Mouse (Mus musculus): ENCODE measurements at regions not wholly inside any gene's neighbourhood (a gene's known extent, or its start where the extent isn't known, plus 50 kb on each side); places are given as distances from the start of the nearest gene placed in this dataset.

DNA sequence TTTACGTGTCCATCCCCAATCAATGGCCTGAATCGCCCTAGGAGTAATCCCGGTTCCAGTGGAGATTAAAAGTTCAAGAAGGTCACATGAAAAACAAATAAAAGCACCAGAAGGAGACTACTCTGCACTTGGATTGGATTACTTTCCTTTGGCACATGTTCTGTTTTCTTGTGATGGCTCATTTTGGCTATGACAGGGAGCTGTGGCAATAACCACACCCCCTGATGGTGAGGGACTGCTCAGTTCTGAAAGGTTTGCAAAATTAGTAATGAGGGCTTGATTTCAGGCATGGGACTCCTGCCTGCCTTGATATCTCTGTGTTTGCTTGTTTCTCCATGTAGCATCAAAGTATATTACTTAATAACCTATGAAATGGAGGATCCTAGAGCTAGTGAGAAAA lies 293.9 kb downstream of the Plk2 start:
- H3K4me3 ChIP-seq = no peak overlapping the region

DNA sequence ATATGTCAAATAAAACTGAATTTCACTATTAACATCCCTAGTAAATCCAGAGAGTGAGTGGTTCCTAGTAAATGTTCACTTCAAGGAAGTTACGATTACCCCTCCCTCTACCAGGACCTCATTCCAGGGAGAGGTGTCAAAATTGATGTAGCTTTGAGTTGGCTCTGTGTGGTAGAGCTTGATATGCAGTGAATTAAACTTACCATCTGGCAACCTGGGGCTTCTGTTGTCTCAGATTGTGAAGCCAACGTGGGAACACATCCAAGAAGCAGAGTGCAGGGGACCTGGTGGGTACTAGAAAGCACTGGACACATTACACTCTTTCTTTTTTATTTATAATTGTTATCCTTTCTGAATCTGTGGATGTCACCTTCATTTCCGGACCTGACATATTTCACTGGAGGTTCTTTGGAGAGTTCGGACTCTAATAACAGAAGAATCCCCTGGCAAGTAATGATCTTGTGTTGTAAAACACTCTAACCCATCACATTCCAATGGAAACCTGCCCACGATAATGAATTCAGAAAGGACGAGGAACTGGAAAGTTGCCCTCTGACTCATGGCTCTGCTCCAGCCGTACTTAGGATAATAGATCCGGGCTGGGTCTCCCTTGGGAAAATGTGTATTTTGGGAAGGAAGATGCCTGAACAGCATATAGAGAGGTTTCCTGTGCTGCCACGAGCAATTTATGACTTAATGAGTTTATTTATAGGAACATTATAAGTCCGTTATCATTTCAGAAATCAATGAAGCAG lies 295.8 kb downstream of the Plk2 start:
- Histone ChIP-seq H3K4me1 (replicated peaks) (peaks cover 24% of the 10 kb centered on the region), H3K27me3 (replicated peaks) (no peaks in the 10 kb centered on the region), H3K4me2 (no peak overlapping the region), H3K9me3 (replicated peaks) (no peaks in the 10 kb centered on the region), H3K27ac (ENCODE audit: poor library complexity, severe bottlenecking) (no peak overlapping the region; the same call in 1 of the 2 replicates), H3K36me3 (no peaks in the 10 kb centered on the region), H3K9ac (no peak overlapping the region), H3K4me3 (no peak overlapping the region)
- WGBS = 37% methylated on average over 10 of the region's 10 CpGs
- no peak for ATAC-seq (ENCODE audit: insufficient number of reproducible peaks, low FRiP score)

More for the DNA sequence above, 293.9 kb downstream of the Plk2 start:
- Histone ChIP-seq H3K36me3 (no peaks in the 10 kb centered on the region), H3K4me2 (no peak overlapping the region), H3K27ac (ENCODE audit: poor library complexity, severe bottlenecking) (no peak overlapping the region), H3K9me3 (replicated peaks) (no peaks in the 10 kb centered on the region), H3K9ac (no peak overlapping the region), H3K27me3 (replicated peaks) (no peaks in the 10 kb centered on the region), H3K4me1 (replicated peaks) (peaks cover 24% of the 10 kb centered on the region)
- no peak for ATAC-seq (ENCODE audit: insufficient number of reproducible peaks, low FRiP score)
- WGBS = 66% methylated on average over 3 of the region's 3 CpGs

DNA sequence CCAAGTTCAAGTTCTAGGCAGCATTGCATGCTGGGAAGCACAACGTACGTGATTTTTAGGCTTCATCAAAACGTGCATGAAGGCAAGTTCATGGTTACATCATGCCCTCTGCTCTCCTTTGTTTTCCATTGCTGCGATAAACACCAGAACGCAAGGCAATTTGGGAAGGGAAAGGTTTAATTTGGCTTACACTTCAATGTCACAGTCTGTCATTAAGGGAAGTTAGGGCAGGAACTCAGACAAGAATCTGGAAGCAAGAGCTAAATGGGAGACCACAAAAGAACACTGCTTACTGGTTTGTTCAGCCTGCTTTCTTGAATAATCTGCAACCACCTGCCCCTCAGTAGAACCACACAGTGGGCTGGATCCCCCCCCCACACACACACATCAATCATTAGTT lies 297.9 kb downstream of the Plk2 start:
- Histone ChIP-seq H3K9ac (no peak overlapping the region), H3K36me3 (no peaks in the 10 kb centered on the region), H3K27me3 (replicated peaks) (no peaks in the 10 kb centered on the region), H3K4me1 (replicated peaks) (peaks cover 38% of the 10 kb centered on the region), H3K4me3 (no peak overlapping the region), H3K4me2 (no peak overlapping the region), H3K27ac (ENCODE audit: poor library complexity, severe bottlenecking) (no peak overlapping the region; the same call in 1 of the 2 replicates), H3K9me3 (replicated peaks) (no peaks in the 10 kb centered on the region)
- 62% methylated on average over 5 of the region's 5 CpGs for WGBS
- ATAC-seq (ENCODE audit: insufficient number of reproducible peaks, low FRiP score) = no peak

DNA sequence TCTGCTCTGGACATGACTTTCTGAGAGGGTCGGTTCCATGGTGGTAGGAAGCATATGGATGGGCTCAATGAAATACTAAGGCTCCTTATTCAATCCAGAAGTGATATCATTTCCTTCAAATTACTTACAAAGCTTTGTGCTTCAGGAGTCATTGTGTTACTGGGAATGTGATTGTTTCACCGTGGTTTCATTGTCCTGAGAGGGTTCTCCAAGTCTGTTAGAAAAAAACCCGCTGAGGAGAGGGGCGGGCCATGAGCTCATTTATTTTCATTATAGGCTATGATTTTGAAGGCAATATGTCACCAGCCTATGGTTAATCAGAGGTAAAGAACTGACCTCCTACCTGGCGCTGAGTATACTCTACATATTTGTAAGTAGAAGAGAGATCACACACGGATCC lies 300.0 kb downstream of the Plk2 start:
- no peak overlapping the region for H3K4me3 ChIP-seq
- H3K27me3 ChIP-seq (replicated peaks) = no peaks in the 10 kb centered on the region
- WGBS = 70% methylated on average over 6 of the region's 6 CpGs
- H3K4me2 ChIP-seq = no peak overlapping the region
- H3K9me3 ChIP-seq (replicated peaks) = no peaks in the 10 kb centered on the region
- ATAC-seq (ENCODE audit: insufficient number of reproducible peaks, low FRiP score) = no peak
- H3K4me1 ChIP-seq (replicated peaks) = peaks cover 38% of the 10 kb centered on the region
- no peak overlapping the region for H3K9ac ChIP-seq
- H3K36me3 ChIP-seq = no peaks in the 10 kb centered on the region
- no peak overlapping the region for H3K27ac ChIP-seq (ENCODE audit: poor library complexity, severe bottlenecking)

DNA sequence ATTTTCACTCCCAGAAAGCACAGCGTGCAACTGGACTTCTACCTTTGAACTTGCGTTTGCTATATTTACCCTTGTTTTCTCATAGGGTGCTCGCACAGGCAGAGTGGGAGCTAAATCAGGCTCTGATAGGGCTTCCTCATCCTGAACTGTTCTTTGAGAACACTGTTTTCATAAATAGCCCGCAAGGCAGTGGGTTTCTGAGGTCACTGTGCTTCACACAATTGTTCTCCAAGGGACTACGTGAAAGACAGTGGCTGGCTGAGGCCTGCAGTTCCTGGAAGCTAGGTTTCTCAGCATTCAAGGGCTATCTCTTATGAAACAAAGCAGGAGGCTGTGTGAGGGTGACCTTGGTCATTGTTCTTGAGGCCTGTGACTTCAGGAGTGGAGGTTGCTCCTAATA lies 301.7 kb downstream of the Plk2 start:
- H3K9me3 ChIP-seq (replicated peaks) = no peaks in the 10 kb centered on the region
- H3K9ac ChIP-seq = no peak overlapping the region
- 18% methylated on average over 5 of the region's 5 CpGs for WGBS
- peak overlapping the region; percentile 90 for H3K27ac ChIP-seq (ENCODE audit: poor library complexity, severe bottlenecking)
- H3K36me3 ChIP-seq = no peaks in the 10 kb centered on the region
- peak; percentile 72; the same call in 1 of the 2 replicates for ATAC-seq (ENCODE audit: insufficient number of reproducible peaks, low FRiP score)
- H3K27me3 ChIP-seq (replicated peaks) = no peaks in the 10 kb centered on the region
- H3K4me1 ChIP-seq (replicated peaks) = peaks cover 28% of the 10 kb centered on the region
- no peak overlapping the region for H3K4me3 ChIP-seq
- H3K4me2 ChIP-seq = no peak overlapping the region

DNA sequence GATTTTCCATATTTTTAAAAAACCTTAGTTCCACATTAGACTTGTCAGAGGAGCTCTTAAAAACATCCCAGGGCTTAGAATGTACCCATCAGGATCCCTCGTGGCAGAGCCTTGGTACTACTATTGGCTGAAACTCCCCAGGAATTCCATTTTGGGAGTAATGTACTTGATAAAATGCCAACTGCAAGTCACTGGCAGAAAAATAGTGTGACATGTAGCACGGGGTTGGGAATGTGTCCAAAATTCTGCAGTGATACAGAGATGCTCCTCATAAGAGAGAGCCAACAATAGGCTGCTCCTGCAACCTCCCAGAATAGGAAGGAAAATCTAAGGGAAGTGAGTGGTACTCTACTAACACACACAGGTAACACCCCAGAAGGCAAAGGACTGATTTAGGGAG lies 309.4 kb downstream of the Plk2 start:
- Histone ChIP-seq H3K4me2 (no peak overlapping the region), H3K4me3 (no peak overlapping the region), H3K4me1 (replicated peaks) (peaks cover 4% of the 10 kb centered on the region; the same call in 1 of the 2 replicates), H3K9me3 (replicated peaks) (no peaks in the 10 kb centered on the region), H3K9ac (no peak overlapping the region), H3K27ac (ENCODE audit: poor library complexity, severe bottlenecking) (no peak overlapping the region), H3K27me3 (replicated peaks) (no peaks in the 10 kb centered on the region), H3K36me3 (no peaks in the 10 kb centered on the region)
- 58% methylated on average over 2 of the region's 2 CpGs for WGBS
- no peak for ATAC-seq (ENCODE audit: insufficient number of reproducible peaks, low FRiP score)

DNA sequence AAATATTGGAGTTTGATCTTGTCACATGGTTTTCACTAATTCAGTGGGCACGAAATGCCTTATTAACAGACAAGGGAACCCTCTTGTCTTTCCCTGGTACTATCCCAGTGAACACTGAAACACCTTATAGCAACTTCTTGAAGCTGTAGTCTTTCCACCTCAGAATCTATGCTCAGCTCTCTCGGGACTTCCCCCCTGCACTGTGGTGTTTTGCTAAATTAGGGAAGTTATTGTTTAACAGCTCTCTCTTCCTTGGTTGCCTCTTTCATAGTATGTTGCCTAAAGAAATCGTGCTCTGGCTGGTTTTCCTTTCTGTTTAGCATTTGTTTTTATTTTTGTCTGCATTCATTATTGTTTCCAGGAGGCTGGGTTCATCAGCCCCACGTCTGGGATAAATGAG lies 316.0 kb downstream of the Plk2 start:
- Histone ChIP-seq H3K9me3 (replicated peaks) (no peaks in the 10 kb centered on the region), H3K27ac (ENCODE audit: poor library complexity, severe bottlenecking) (no peak overlapping the region), H3K27me3 (replicated peaks) (no peaks in the 10 kb centered on the region), H3K4me3 (no peak overlapping the region), H3K9ac (no peak overlapping the region), H3K36me3 (no peaks in the 10 kb centered on the region), H3K4me1 (replicated peaks) (peaks cover 3% of the 10 kb centered on the region; the same call in 1 of the 2 replicates), H3K4me2 (no peak overlapping the region)
- ATAC-seq (ENCODE audit: insufficient number of reproducible peaks, low FRiP score) = no peak
- 68% methylated on average over 4 of the region's 4 CpGs for WGBS

DNA sequence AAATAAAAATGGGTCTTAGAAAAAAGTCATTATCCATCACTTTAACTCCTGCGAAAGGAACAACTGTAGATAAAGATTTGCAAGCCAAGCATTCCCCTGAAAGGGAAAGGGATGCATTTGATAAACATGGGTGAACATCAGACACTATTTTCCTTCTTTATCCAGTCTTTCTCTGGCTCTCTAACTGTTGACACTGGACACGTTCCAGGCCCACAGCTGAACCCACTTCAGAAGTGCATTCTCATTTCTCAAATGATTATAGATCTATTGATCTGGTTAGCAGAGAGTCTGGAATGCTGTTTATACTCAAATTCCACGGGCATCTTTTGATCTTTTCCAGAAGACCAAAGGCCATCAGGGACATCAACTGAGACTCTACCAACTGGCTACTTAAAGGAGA lies 317.7 kb downstream of the Plk2 start:
- Histone ChIP-seq H3K4me2 (no peak overlapping the region), H3K4me1 (replicated peaks) (peaks cover 3% of the 10 kb centered on the region; the same call in 1 of the 2 replicates), H3K9me3 (replicated peaks) (no peaks in the 10 kb centered on the region), H3K27me3 (replicated peaks) (no peaks in the 10 kb centered on the region), H3K36me3 (no peaks in the 10 kb centered on the region), H3K9ac (no peak overlapping the region), H3K27ac (ENCODE audit: poor library complexity, severe bottlenecking) (no peak overlapping the region), H3K4me3 (no peak overlapping the region)
- 24% methylated on average over 3 of the region's 3 CpGs for WGBS
- ATAC-seq (ENCODE audit: insufficient number of reproducible peaks, low FRiP score) = no peak

DNA sequence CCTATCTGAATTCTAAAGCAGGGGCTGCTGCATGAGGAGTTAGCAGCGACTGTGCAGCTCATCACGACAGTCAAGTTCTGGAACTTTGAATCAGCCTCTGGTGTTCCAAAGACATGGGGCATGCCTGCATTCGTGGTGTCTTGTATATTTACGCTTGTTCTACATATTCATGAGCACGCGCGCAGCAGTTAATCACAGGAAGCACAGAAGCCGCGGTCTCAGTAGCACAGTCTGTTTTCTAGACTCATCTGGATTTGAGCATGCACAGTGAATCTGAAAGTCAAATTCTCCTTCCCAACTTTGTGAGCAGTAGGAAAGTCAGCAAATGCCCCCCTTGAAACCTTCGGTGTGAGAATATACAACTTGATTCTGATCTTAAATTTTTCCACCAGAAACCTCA lies 327.3 kb downstream of the Plk2 start:
- Histone ChIP-seq H3K9me3 (replicated peaks) (no peaks in the 10 kb centered on the region), H3K27me3 (replicated peaks) (no peaks in the 10 kb centered on the region), H3K27ac (ENCODE audit: poor library complexity, severe bottlenecking) (no peak overlapping the region), H3K4me3 (no peak overlapping the region), H3K9ac (no peak overlapping the region), H3K36me3 (no peaks in the 10 kb centered on the region), H3K4me2 (no peak overlapping the region), H3K4me1 (replicated peaks) (peaks cover 10% of the 10 kb centered on the region)
- WGBS = 86% methylated on average over 10 of the region's 10 CpGs
- ATAC-seq (ENCODE audit: insufficient number of reproducible peaks, low FRiP score) = no peak

DNA sequence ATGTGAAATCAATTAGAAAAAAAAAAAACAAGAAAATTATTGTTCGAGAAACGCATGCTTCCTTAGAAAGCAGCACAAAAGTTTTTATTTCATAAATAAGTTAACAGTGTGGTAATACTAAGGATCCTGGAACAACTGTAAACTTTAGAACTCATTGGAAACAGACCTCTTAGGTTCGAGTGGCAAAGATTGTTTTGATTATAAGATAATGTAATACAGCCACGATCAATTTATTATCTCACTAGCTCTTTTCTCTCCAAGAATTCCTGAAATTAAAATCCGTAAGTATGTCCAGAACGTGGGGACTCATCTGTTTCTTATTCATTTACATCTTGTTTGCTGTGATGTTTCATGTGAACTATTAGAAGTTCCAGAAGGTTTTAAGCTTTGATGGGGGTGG lies 327.9 kb downstream of the Plk2 start:
- H3K27me3 ChIP-seq (replicated peaks) = no peaks in the 10 kb centered on the region
- WGBS = 70% methylated on average over 6 of the region's 6 CpGs

DNA sequence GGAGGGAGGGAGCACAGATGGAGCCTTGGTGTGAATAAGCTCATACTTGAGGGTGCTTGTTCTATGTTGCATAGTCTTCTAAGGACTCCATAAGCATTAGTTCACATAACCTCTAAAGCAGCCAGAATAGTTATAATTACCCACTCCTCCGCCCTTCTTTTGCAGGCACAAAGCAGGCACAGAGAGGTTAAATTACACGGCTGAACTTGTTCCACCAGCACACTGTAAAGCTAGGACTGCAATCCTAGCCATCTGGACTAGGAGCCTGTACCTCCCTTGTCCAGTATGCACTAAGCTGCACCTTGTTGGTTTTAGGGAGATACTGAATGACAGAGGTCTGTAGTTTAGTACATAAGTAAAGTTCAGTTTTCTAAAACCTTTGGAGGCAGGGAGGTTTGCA lies 330.0 kb downstream of the Plk2 start:
- ATAC-seq (ENCODE audit: insufficient number of reproducible peaks, low FRiP score) = no peak
- Histone ChIP-seq H3K9ac (no peak overlapping the region), H3K4me2 (no peak overlapping the region), H3K27ac (ENCODE audit: poor library complexity, severe bottlenecking) (no peak overlapping the region), H3K9me3 (replicated peaks) (no peaks in the 10 kb centered on the region), H3K36me3 (no peaks in the 10 kb centered on the region), H3K4me3 (no peak overlapping the region), H3K27me3 (replicated peaks) (no peaks in the 10 kb centered on the region), H3K4me1 (replicated peaks) (peaks cover 10% of the 10 kb centered on the region)
- WGBS = 69% methylated on average over 2 of the region's 2 CpGs

More for the DNA sequence above, 327.9 kb downstream of the Plk2 start:
- Histone ChIP-seq H3K4me1 (replicated peaks) (peaks cover 10% of the 10 kb centered on the region), H3K4me2 (no peak overlapping the region), H3K27ac (ENCODE audit: poor library complexity, severe bottlenecking) (no peak overlapping the region), H3K36me3 (no peaks in the 10 kb centered on the region), H3K9me3 (replicated peaks) (no peaks in the 10 kb centered on the region), H3K9ac (no peak overlapping the region), H3K4me3 (no peak overlapping the region)
- ATAC-seq (ENCODE audit: insufficient number of reproducible peaks, low FRiP score) = no peak

DNA sequence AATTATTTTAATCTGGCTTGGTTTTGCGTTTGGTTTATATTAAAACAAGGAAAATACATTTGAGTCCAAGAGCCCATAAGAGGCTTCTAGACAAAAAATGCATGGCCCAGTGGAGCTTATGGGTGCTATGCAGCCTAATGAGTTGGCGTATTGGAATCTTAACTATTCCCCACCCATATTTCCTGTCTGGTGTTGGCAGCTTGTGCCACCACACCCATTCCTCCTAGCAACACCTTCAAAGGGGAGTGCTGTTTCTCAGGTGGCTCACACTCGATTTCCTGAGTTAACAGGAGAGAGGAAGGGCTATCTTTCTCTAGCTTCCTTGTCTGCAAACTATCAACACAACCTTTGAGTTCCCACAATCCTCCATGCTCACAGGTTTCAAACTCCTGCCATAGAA lies 331.0 kb downstream of the Plk2 start:
- no peak for ATAC-seq (ENCODE audit: insufficient number of reproducible peaks, low FRiP score)
- Histone ChIP-seq H3K27ac (ENCODE audit: poor library complexity, severe bottlenecking) (no peak overlapping the region), H3K9ac (no peak overlapping the region), H3K4me1 (replicated peaks) (peaks cover 10% of the 10 kb centered on the region), H3K9me3 (replicated peaks) (no peaks in the 10 kb centered on the region), H3K4me3 (no peak overlapping the region), H3K4me2 (no peak overlapping the region), H3K36me3 (no peaks in the 10 kb centered on the region), H3K27me3 (replicated peaks) (no peaks in the 10 kb centered on the region)
- WGBS = 64% methylated on average over 3 of the region's 3 CpGs
